Mouse (Mus musculus): ENCODE results near the gene Baiap2l1. TPM values are rescaled to one million over a fixed set of nuclear protein-coding genes. Genes with fewer than 3 reads are reported as not detected.

The Baiap2l1 gene
- polyA plus RNA-seq (2015; fragmentation: Nextera tagmentation; extraction: Ambion mirVana), result 1.6 and 2.9 TPM in 2 replicates

DNA sequence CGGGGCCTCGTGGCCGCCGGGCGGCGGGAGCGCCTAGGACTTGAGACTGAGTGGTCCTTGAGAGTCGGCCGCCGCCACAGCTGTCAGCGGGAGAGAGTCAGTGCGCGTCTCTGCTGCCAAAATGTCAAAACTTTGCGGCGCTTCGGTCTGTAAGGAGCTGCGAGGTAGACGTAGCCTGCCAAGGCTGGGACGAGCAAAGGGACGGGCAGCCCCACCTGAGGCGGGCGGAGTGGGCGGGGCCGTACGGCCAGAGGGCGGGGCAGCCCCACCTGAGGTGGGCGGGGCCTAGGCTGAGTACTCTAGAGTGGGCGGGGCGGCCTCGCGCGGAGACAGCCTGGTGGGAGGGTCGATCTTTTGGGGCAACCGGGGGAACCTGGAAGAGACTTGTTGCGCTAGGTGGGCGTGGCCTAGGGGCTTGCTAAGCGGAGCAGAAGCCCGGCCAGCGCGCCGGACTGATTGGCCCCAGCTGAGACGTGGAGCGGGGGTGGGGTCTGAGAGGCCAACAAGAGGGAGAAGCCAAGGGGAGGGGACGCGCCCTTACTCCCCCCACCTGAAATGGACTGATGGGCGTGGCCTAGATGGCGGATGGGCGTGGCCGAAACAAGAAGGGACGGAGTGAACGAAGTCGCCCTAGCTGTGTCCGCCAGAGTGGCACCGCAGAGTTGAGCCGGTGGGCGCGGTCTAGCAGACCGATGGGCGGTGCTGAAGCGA lies at the start of gene Baiap2l1:
Baiap2l1 (minus strand) TSS at position 232 of the 711 bp plus-strand sequence.
- Histone ChIP-seq H3K4me2 (peak within 1 kb of the TSS; percentile 91), H3K4me1 (replicated peaks) (peaks cover 19% of the 10 kb centered on the region), H3K36me3 (no peaks in the 10 kb centered on the region), H3K27ac (replicated peaks) (no peak within 1 kb of the TSS), H3K4me3 (peak within 1 kb of the TSS; percentile 52), H3K9ac (peak within 1 kb of the TSS; percentile 17), H3K27me3 (peaks cover 44% of the 10 kb centered on the region), H3K9me3 (no peaks in the 10 kb centered on the region)
- WGBS, result under 1% methylated on average over 60 of the region's 60 CpGs
- ATAC-seq (ENCODE audit: low read depth), result peak; percentile 94

DNA sequence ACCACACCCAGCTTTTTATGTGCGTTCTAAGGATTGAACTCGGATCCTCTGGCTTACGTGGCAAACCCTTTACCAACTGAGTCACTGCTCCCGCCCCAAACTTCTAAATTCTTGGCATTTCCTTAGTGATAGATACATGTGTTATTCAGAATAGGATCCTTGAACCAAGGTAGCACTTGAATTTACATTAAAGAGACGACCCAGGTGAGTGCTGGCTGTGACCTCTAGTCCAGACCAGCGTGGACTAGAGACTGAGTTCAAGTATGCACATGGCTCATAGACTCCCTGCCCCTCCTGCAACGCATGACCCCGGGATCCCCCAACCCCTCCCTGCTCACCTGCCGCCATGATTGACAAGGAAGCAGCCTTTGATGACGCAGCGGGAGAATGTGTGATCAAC lies 48.3 kb upstream of the Baiap2l1 start:
- Histone ChIP-seq H3K4me2 (no peak overlapping the region), H3K4me3 (no peak overlapping the region), H3K27me3 (no peaks in the 10 kb centered on the region), H3K4me1 (replicated peaks) (peaks cover 8% of the 10 kb centered on the region), H3K9ac (no peak overlapping the region), H3K27ac (replicated peaks) (no peak overlapping the region), H3K36me3 (no peaks in the 10 kb centered on the region), H3K9me3 (no peaks in the 10 kb centered on the region)
- WGBS, result 90% methylated on average over 11 of the region's 11 CpGs
- ATAC-seq (ENCODE audit: low read depth), result no peak

DNA sequence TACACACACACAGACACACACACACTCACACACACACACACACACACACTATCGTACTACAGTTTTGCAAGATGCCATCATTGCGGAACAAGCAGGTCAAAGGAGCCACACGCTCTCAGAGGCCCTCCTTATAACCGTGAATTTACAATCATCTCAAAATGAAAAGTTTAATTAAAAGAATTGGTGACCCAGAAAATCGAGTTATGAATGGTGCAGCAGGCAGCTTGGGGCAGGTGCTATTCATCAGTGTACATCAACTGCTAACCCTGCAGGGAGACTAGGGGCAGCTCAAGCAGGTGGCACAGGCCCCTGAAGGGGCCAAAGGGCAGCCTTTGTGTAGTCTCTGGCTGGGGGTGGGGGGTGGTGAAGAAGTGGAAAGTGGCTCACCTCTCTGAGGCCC lies 42.9 kb upstream of the Baiap2l1 start:
- Histone ChIP-seq H3K27me3 (no peaks in the 10 kb centered on the region), H3K9ac (no peak overlapping the region), H3K4me2 (no peak overlapping the region), H3K36me3 (no peaks in the 10 kb centered on the region), H3K9me3 (no peaks in the 10 kb centered on the region), H3K27ac (replicated peaks) (no peak overlapping the region), H3K4me3 (no peak overlapping the region), H3K4me1 (replicated peaks) (peaks cover 16% of the 10 kb centered on the region)
- 34% methylated on average over 5 of the region's 5 CpGs for WGBS
- ATAC-seq (ENCODE audit: low read depth), result no peak

DNA sequence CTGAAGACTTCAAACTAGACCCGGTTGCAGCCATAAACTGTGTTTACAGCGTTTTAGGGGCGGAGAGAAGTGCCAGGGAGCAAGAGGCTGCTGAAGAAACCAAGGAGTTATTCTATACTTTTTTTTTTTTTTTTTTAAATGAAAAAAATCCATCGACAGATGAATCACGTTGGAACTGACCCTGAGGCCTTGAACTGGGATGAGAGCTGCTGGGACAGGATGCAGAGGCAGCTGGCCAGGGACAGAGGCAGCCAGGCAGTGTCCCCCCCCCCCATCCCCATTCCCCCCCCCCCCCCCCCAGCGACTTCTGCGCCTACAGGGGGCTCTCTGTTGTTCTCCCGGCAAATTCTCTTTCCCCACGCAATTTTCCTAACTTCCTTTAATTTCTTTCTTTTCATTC lies 39.7 kb upstream of the Baiap2l1 start:
- peaks cover 16% of the 10 kb centered on the region for H3K4me1 ChIP-seq (replicated peaks)
- no peaks in the 10 kb centered on the region for H3K36me3 ChIP-seq
- ATAC-seq (ENCODE audit: low read depth), result no peak
- no peaks in the 10 kb centered on the region for H3K27me3 ChIP-seq
- H3K9ac ChIP-seq, result no peak overlapping the region
- WGBS, result 13% methylated on average over 7 of the region's 9 CpGs
- no peak overlapping the region for H3K27ac ChIP-seq (replicated peaks)
- no peak overlapping the region for H3K4me3 ChIP-seq
- no peak overlapping the region for H3K4me2 ChIP-seq
- H3K9me3 ChIP-seq, result no peaks in the 10 kb centered on the region

DNA sequence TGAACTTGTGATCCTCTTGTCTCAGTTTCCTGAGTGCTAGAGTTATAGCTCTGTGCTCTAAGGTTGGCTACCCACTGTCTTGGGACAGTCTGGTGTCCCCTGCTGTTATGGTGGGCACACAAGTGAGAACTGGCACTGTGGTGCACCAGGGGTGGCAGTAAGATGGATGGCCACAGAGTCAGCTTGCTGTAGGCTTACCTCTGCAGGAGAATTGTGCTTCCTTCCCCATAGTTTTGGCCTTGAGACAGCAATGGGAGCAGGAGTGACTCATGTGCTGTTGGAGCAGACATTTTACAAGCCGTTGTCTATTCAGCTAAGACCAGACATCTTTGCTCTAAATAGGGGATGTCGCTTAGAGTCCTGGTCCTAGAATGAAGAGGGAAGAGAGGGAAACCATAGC lies 36.2 kb upstream of the Baiap2l1 start:
- Histone ChIP-seq H3K27me3 (no peaks in the 10 kb centered on the region), H3K4me1 (replicated peaks) (peaks cover 4% of the 10 kb centered on the region; the same call in 1 of the 2 replicates), H3K27ac (replicated peaks) (no peak overlapping the region), H3K9me3 (no peaks in the 10 kb centered on the region), H3K9ac (no peak overlapping the region), H3K4me3 (no peak overlapping the region), H3K36me3 (no peaks in the 10 kb centered on the region), H3K4me2 (no peak overlapping the region)
- ATAC-seq (ENCODE audit: low read depth), result no peak
- WGBS, result 79% methylated on average over 2 of the region's 2 CpGs

DNA sequence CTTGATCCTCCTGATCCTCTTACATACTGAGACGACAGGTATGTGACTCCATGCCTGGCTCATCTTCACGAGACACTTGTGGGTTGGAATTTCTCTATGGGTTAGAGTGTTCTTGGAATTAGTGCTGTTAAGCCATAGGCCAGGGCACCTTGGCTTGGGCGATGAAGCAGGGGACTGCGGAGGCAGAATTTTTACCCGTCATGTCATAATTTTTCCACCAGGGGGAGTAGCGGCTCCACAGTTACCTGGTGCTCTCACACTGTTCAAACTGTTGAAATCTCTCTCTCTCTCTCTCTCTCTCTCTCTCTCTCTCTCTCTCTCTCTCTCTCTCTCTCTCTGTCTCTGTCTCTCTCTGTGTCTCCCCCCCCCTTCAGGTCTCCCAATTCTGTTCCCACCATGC lies 29.9 kb upstream of the Baiap2l1 start:
- Histone ChIP-seq H3K36me3 (no peaks in the 10 kb centered on the region), H3K9ac (no peak overlapping the region), H3K4me1 (replicated peaks) (no peaks in the 10 kb centered on the region), H3K27ac (replicated peaks) (no peak overlapping the region), H3K4me3 (no peak overlapping the region), H3K9me3 (peaks cover 10% of the 10 kb centered on the region; the same call in 1 of the 2 replicates), H3K4me2 (no peak overlapping the region), H3K27me3 (no peaks in the 10 kb centered on the region)
- WGBS, result 11% methylated on average over 6 of the region's 6 CpGs
- peak; percentile 63 for ATAC-seq (ENCODE audit: low read depth)

DNA sequence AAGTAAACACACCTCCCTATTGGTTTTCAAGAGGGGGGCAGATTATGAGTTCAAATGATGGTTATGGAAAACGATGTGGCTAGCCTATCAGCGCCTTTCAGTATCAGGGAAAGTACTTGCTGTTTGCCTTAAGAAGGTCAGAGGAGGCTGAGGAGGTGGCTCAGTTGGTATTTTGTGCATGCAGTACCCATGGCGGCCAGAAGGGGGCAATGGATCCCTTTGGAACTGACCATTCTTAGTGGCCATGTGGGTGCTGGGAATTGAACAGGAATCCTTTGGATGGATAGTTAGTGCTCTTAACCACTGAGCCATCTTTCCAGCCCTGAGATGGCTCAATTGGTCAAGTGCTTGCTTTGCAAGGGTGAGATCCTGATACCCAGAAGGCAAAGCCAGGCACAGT lies 26.0 kb upstream of the Baiap2l1 start:
- Histone ChIP-seq H3K9me3 (peaks cover 10% of the 10 kb centered on the region; the same call in 1 of the 2 replicates), H3K27me3 (no peaks in the 10 kb centered on the region), H3K27ac (replicated peaks) (no peak overlapping the region), H3K4me1 (replicated peaks) (no peaks in the 10 kb centered on the region), H3K36me3 (no peaks in the 10 kb centered on the region), H3K9ac (no peak overlapping the region), H3K4me3 (no peak overlapping the region), H3K4me2 (no peak overlapping the region)
- no peak for ATAC-seq (ENCODE audit: low read depth)
- WGBS, result 77% methylated on average over 3 of the region's 3 CpGs

DNA sequence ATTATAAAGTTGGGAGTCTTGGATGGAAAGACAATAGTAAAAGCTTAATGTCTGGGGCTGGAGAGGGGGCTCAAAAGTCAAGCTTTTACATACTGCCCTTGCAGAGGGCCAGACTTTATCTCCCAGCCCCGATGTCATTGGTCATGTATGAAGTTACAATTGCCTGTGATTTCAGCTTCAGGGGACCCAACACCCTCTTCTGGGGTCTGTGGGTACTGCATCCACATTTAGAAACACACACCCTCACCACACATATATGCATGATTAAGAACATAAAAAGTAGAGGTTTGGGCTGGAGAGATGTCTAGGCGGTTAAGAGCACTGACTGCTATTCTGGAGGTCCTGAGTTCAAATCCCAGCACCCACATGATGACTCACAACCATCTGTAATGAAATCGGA lies 23.9 kb upstream of the Baiap2l1 start:
- no peaks in the 10 kb centered on the region for H3K4me1 ChIP-seq (replicated peaks)
- H3K9me3 ChIP-seq, result peaks cover 10% of the 10 kb centered on the region; the same call in 1 of the 2 replicates
- H3K9ac ChIP-seq, result no peak overlapping the region
- no peak overlapping the region for H3K27ac ChIP-seq (replicated peaks)
- no peak overlapping the region for H3K4me3 ChIP-seq
- H3K4me2 ChIP-seq, result no peak overlapping the region
- WGBS, result 83% methylated on average over 3 of the region's 3 CpGs
- no peaks in the 10 kb centered on the region for H3K36me3 ChIP-seq
- ATAC-seq (ENCODE audit: low read depth), result no peak
- H3K27me3 ChIP-seq, result no peaks in the 10 kb centered on the region

DNA sequence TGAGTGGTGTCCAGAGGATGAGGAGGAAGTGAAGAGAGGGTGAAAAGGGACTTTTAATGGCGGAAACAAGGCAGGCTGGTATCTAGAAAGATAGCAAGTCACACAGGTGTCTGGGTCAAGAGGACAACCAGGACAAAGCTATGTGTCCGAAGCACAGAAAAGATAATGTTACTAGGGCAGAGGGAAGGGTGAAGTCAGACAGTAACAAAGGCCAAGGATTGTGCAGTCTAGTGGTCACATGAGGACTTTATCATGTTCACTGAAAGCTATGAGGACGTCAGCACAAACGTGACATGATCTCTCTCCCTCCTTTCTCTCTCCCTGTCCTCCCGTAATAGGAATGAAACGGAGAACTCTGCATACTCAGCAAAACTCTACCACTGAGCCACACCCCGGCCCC lies 22.8 kb upstream of the Baiap2l1 start:
- H3K9ac ChIP-seq, result no peak overlapping the region
- H3K27me3 ChIP-seq, result no peaks in the 10 kb centered on the region
- no peak overlapping the region for H3K27ac ChIP-seq (replicated peaks)
- H3K4me2 ChIP-seq, result no peak overlapping the region
- ATAC-seq (ENCODE audit: low read depth), result no peak
- H3K4me1 ChIP-seq (replicated peaks), result no peaks in the 10 kb centered on the region
- no peak overlapping the region for H3K4me3 ChIP-seq
- peaks cover 10% of the 10 kb centered on the region; the same call in 1 of the 2 replicates for H3K9me3 ChIP-seq
- WGBS, result 89% methylated on average over 7 of the region's 7 CpGs
- H3K36me3 ChIP-seq, result no peaks in the 10 kb centered on the region

DNA sequence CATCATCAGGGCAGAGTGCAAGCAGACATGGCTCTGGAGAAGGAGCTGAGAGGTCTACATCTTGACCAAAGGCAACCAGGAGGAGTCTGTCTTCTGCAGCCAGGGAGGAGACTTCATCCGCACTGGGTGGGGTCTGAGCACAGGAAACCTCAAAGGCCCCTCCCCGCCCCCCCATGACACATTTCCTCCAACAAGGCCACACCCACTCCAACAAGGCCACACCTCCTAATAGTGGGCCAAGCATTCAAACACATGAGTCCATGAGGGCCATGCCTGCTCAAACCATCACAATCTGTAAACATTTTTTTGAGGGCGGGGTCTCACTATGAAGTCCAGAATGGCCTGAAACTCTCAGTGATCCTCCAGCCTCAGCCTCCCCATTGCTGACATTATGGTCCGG lies 21.5 kb upstream of the Baiap2l1 start:
- no peak overlapping the region for H3K4me3 ChIP-seq
- no peaks in the 10 kb centered on the region for H3K27me3 ChIP-seq
- peaks cover 5% of the 10 kb centered on the region; the same call in 1 of the 2 replicates for H3K9me3 ChIP-seq
- no peaks in the 10 kb centered on the region for H3K4me1 ChIP-seq (replicated peaks)
- WGBS, result 91% methylated on average over 4 of the region's 4 CpGs
- no peak overlapping the region for H3K9ac ChIP-seq
- no peak overlapping the region for H3K27ac ChIP-seq (replicated peaks)
- no peaks in the 10 kb centered on the region for H3K36me3 ChIP-seq
- no peak for ATAC-seq (ENCODE audit: low read depth)
- no peak overlapping the region for H3K4me2 ChIP-seq

DNA sequence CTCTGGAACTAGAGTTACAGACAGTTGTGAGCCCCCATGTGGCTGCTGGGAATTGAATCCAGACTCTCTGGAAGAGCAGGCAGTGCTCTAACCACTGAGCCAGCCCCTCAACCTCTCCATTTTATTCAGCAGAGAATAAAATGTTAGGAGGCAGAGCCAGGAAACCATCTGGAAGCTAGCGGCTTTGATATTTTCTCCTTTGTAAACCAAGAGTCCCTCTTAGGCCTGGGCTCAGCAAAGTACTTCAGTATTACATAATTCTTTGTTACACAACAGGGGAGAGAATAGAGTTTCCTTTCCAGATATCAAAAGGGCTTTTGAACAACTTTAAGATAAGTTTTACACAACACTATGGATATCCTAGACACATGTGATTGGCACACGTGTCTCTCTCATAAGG lies 15.0 kb upstream of the Baiap2l1 start:
- Histone ChIP-seq H3K4me2 (no peak overlapping the region), H3K27ac (replicated peaks) (no peak overlapping the region), H3K4me1 (replicated peaks) (no peaks in the 10 kb centered on the region), H3K4me3 (no peak overlapping the region), H3K27me3 (no peaks in the 10 kb centered on the region), H3K9me3 (no peaks in the 10 kb centered on the region), H3K36me3 (no peaks in the 10 kb centered on the region), H3K9ac (no peak overlapping the region)
- WGBS, result 87% methylated on average over 2 of the region's 2 CpGs
- ATAC-seq (ENCODE audit: low read depth), result no peak

DNA sequence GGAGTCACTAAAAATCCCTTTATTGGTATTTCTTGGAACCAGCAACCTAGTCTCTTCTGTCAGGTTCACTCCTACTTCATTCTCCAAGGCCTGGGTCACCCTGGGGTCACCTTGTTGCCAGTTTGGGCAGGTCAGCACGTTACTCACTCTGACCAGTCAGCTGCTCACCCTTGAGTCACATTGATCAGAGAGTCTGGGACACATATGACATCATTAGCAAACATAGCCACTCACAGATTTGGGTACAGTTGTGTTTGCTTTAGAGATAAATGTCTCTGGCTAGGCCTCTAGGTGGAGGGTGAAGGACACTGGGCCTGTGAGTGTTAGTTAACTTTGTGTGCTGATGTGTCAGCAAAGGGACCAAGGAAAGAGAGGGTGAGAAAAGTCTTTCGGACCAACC lies 14.3 kb upstream of the Baiap2l1 start:
- 76% methylated on average over 2 of the region's 2 CpGs for WGBS
- no peaks in the 10 kb centered on the region for H3K4me1 ChIP-seq (replicated peaks)
- no peaks in the 10 kb centered on the region for H3K9me3 ChIP-seq
- no peak overlapping the region for H3K4me2 ChIP-seq
- H3K36me3 ChIP-seq, result no peaks in the 10 kb centered on the region
- H3K4me3 ChIP-seq, result no peak overlapping the region
- no peak overlapping the region for H3K9ac ChIP-seq
- no peak for ATAC-seq (ENCODE audit: low read depth)
- H3K27ac ChIP-seq (replicated peaks), result no peak overlapping the region
- no peaks in the 10 kb centered on the region for H3K27me3 ChIP-seq

DNA sequence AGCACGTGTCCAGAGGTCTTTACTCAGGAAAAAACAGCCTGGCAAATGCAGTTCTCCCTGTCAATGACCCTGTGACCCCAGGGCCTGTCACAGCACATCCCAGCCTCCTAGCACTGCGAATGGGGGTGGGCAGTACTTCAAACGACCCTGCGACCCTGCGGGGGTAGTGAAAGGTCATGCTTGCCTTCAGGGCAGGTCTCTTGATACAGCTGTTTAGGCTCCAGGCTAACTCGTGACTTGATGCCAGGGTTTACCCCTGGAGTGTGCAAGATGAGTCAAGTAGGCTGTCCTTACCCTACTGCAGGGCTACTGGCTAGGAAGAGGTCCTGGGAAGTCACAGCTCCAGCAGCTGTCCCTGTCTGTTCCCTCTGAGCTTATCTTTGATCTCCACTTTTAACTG lies 13.1 kb upstream of the Baiap2l1 start:
- no peak overlapping the region for H3K27ac ChIP-seq (replicated peaks)
- H3K9me3 ChIP-seq, result no peaks in the 10 kb centered on the region
- H3K4me3 ChIP-seq, result no peak overlapping the region
- no peak for ATAC-seq (ENCODE audit: low read depth)
- H3K4me1 ChIP-seq (replicated peaks), result no peaks in the 10 kb centered on the region
- no peak overlapping the region for H3K9ac ChIP-seq
- H3K36me3 ChIP-seq, result no peaks in the 10 kb centered on the region
- WGBS, result 6% methylated on average over 6 of the region's 6 CpGs
- no peak overlapping the region for H3K4me2 ChIP-seq
- H3K27me3 ChIP-seq, result no peaks in the 10 kb centered on the region
